Mouse (Mus musculus): ENCODE measurements at regions not wholly inside any gene's neighbourhood (a gene's known extent, or its start where the extent isn't known, plus 50 kb on each side); places are given as distances from the start of the nearest gene placed in this dataset.
A peak's percentile ranks its signal among the peaks of the same experiment; 100 is the strongest.

GRCm38 (mm10) chr3:29757821-29758494 is 676.1 kb downstream of the Egfem1 start:
- DNase-seq (ENCODE audit: low spot score in 2 of 2): peak in 1 of 2 experiments; percentile 4
- intact Hi-C loops (cut with DNase I): no loop called here

Measured in left cerebral cortex, postnatal 25 days (tissue).